Mouse (Mus musculus): ENCODE data around the gene Prkch.

DNA sequence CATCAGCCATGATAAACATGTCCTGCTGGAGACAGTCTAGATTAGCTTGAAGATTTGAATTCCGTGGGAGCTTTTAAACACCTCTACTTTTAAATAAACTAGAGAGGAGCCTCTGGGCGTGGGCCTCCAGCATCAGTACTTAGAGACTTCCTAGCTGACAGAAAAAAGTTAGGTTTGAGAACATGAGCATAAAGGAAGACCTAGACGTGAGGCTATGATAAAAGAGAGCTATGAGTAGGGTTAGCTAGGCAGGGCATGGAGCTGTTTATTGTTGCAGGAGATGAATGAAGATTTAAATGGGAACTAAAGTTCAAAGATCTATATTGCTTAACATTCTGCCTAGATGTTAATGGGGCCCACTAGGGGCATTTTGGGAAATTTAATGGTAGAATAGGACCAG is 2.7 kb downstream of the Prkch start:
- TF ChIP-seq CTCF (IDR thresholded peaks at IDR 0.05; ENCODE audit: low read depth, low read length) (no peak), GATA2 (IDR thresholded peaks at IDR 0.05; ENCODE audit: borderline replicate concordance, low read depth, low read length) (no peak)
